Mouse (Mus musculus) ES-Bruce4 (cell line): Measurements from ENCODE around the gene Nmrk1. TPM values are rescaled to one million over a fixed set of nuclear protein-coding genes. Genes with fewer than 3 reads are reported as not detected.

Source experiments
- H3K27ac ChIP-seq: 2 replicates; pipeline ENCODE4 v1.5.1; 2012; ENCODE audit warnings: low read length, inconsistent platforms; ENCODE audit not compliant: insufficient read depth
- H3K27me3 ChIP-seq: 2 replicates; pipeline ENCODE4 v1.6.1; 2012; ENCODE audit warnings: mild to moderate bottlenecking, low read length, inconsistent platforms; ENCODE audit not compliant: control insufficient read depth, poor library complexity, insufficient read depth, severe bottlenecking
- H3K36me3 ChIP-seq: 2 replicates; pipeline ENCODE4 v1.6.1; 2012; ENCODE audit warnings: inconsistent platforms, mild to moderate bottlenecking, low read length, moderate library complexity; ENCODE audit not compliant: control insufficient read depth, poor library complexity, insufficient read depth, severe bottlenecking
- H3K4me1 ChIP-seq: one replicate; pipeline ENCODE4 v1.8.1; 2011; ENCODE audit warnings: low read length; ENCODE audit not compliant: control insufficient read depth, insufficient read depth
- H3K4me3 ChIP-seq: 2 replicates; pipeline ENCODE4 v1.5.1; 2011; ENCODE audit warnings: low read depth, mild to moderate bottlenecking, low read length
- H3K9ac ChIP-seq: 2 replicates; pipeline ENCODE4 v1.6.1; 2012; ENCODE audit warnings: low read depth, mild to moderate bottlenecking, inconsistent platforms; ENCODE audit not compliant: poor library complexity, severe bottlenecking
- H3K9me3 ChIP-seq: replicated peaks from 2 replicates; pipeline ENCODE4 v1.6.1; 2012; ENCODE audit warnings: mild to moderate bottlenecking, low read length, inconsistent platforms; ENCODE audit not compliant: control insufficient read depth, poor library complexity, insufficient read depth, severe bottlenecking
- CTCF ChIP-seq: IDR thresholded peaks from one replicate; pipeline ENCODE4 v1.8.1; 2011; ENCODE audit warnings: low read depth, low read length
- EP300 ChIP-seq: IDR thresholded peaks from 2 replicates; pipeline ENCODE4 v1.6.1; 2011; ENCODE audit warnings: low read depth, low read length; ENCODE audit not compliant: insufficient read depth
- POLR2A ChIP-seq: IDR thresholded peaks from one replicate; pipeline ENCODE4 v1.8.1; 2011; ENCODE audit warnings: low read length; ENCODE audit not compliant: insufficient read depth
- polyA plus RNA-seq: library from polyadenylated mRNA; stranded (reverse); fragments of >200 nt; gene quantifications from 2 replicates; pipeline ENCODE4 v1.2.4, GENCODE M21; 2011; ENCODE audit warnings: low read depth; ENCODE audit not compliant: missing spikeins, insufficient read depth, insufficient read length

Gene Nmrk1
- polyA plus RNA-seq, 1 experiment: 20.4 TPM

DNA sequence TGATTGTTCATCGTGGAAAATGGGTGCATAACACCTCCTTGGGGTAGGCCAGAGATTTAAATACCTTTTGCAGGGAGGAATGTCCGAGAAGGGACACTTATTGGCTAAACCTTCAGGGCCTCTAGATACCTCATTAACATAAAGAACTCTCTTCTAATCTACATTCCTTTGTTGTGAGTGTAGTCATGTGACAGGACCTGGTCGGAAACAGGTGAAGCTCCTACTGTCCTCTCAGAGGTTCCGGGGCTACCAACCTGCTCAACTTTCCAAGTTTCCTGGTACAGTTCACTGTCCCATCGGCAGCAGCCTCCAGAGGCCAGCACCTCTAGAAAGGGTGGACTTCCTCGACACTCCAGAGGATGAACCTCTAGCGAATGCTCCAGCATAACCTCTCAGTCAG lies 24.2 kb downstream of the Nmrk1 start:
- H3K36me3 ChIP-seq: no peaks in the 10 kb centered on the region
- no peak overlapping the region for H3K27ac ChIP-seq
- H3K9me3 ChIP-seq: no peaks in the 10 kb centered on the region
- H3K9ac ChIP-seq: no peak overlapping the region
- no peak overlapping the region for H3K4me3 ChIP-seq
- H3K27me3 ChIP-seq: no peaks in the 10 kb centered on the region
- TF ChIP-seq CTCF (no peak), EP300 (no peak), POLR2A (no peak)
- H3K4me1 ChIP-seq: no peaks in the 10 kb centered on the region

GRCm38 (mm10) chr19:18658473-18658872 lies 26.7 kb downstream of the Nmrk1 start:
- H3K4me3 ChIP-seq: no peak overlapping the region
- H3K9me3 ChIP-seq: no peaks in the 10 kb centered on the region
- no peak overlapping the region for H3K9ac ChIP-seq
- no peaks in the 10 kb centered on the region for H3K27me3 ChIP-seq
- no peaks in the 10 kb centered on the region for H3K36me3 ChIP-seq
- TF ChIP-seq POLR2A (no peak), CTCF (no peak), EP300 (no peak)
- no peaks in the 10 kb centered on the region for H3K4me1 ChIP-seq
- H3K27ac ChIP-seq: no peak overlapping the region

- Histone ChIP-seq H3K9ac (no peak overlapping the region), H3K4me3 (no peak overlapping the region), H3K27ac (no peak overlapping the region), H3K36me3 (no peaks in the 10 kb centered on the region), H3K9me3 (no peaks in the 10 kb centered on the region), H3K27me3 (no peaks in the 10 kb centered on the region), H3K4me1 (no peaks in the 10 kb centered on the region)
- TF ChIP-seq CTCF (no peak), EP300 (no peak), POLR2A (no peak)
Measured at GRCm38 (mm10) chr19:18659349-18659748, 27.6 kb downstream of the Nmrk1 start.

DNA sequence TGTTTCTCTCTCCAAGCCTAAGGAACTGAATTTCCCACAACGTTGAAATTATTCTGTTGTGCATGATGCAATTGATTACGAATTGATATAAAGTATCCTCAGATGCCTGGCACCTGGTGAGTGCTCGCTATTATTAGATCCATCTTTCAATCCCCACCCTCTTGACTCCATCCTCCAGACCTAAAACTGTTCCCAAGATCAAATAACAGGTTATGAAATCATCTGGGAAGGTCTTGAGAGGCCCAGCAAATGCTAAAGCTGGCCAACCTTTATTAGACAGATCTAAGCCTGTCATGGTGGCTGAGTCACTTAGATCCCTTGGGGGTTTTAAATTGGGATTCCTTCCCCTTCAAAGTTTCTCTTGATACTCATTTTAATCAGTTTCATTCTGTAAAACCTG lies 28.7 kb downstream of the Nmrk1 start:
- H3K9me3 ChIP-seq: no peaks in the 10 kb centered on the region
- H3K4me1 ChIP-seq: no peaks in the 10 kb centered on the region
- H3K4me3 ChIP-seq: no peak overlapping the region
- TF ChIP-seq POLR2A (no peak), EP300 (no peak), CTCF (no peak)
- H3K27me3 ChIP-seq: no peaks in the 10 kb centered on the region
- H3K9ac ChIP-seq: no peak overlapping the region
- no peak overlapping the region for H3K27ac ChIP-seq
- no peaks in the 10 kb centered on the region for H3K36me3 ChIP-seq

DNA sequence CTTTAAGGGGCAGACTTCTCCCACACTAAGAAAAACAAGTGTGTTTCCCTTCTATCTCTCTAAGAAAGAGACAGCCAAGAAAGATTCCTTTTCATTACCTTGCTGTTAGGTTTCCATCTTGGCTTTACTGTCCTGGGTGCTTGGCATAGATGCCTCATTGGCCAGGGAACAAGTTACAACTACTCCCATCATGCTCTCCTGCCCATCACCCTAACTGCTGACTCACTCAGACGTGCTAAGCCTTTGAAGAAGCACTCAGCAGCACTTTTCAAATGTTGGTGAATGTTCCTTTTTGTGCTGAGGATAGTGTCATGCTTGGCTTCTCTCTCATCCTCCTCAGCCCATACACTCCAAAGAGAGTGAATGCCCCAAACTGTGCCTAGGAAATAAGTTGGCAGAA lies 29.9 kb downstream of the Nmrk1 start:
- Histone ChIP-seq H3K9ac (no peak overlapping the region), H3K27me3 (no peaks in the 10 kb centered on the region), H3K36me3 (no peaks in the 10 kb centered on the region), H3K4me1 (no peaks in the 10 kb centered on the region), H3K9me3 (no peaks in the 10 kb centered on the region), H3K27ac (no peak overlapping the region), H3K4me3 (no peak overlapping the region)
- TF ChIP-seq POLR2A (no peak), CTCF (no peak), EP300 (no peak)

- Histone ChIP-seq H3K4me1 (no peaks in the 10 kb centered on the region), H3K27me3 (no peaks in the 10 kb centered on the region), H3K36me3 (no peaks in the 10 kb centered on the region), H3K27ac (no peak overlapping the region), H3K4me3 (no peak overlapping the region), H3K9ac (no peak overlapping the region), H3K9me3 (no peaks in the 10 kb centered on the region)
- TF ChIP-seq EP300: no peak
- no peak for TF ChIP-seq CTCF
- no peak for TF ChIP-seq POLR2A
Measured at GRCm38 (mm10) chr19:18663904-18664303, 32.2 kb downstream of the Nmrk1 start.
